8 mouse cellular contexts compared by ENCODE assay signal in genomic region chr19:55593729-55594444, GRCm38 (mm10).
DNase-seq lines count a peak whose midpoint lies in the region; ATAC-seq and TF ChIP-seq lines count a peak whose summit lies in the region.

No protein-coding gene starts in this region.

- peak; percentile 63; the same call in 1 of the 2 replicates for ATAC-seq in heart, postnatal 0 days (ENCODE audit: insufficient read depth, low read depth)
- peak; percentile 91 for ATAC-seq in lung, embryonic 15.5 days (ENCODE audit: borderline replicate concordance, extremely low read depth, low FRiP score, low TSS enrichment)
- no peak for ATAC-seq in erythroblast, adult 5-6 weeks (replicated peaks; ENCODE audit: low FRiP score, poor library complexity, severe bottlenecking)
- no peak for ATAC-seq in CD4-positive, CD25-positive, alpha-beta regulatory T cell, adult 4 months

- H3K4me2 ChIP-seq in heart, postnatal 0 days (ENCODE audit: low read depth, low read length) = no peak overlapping the region
- peak overlapping the region; percentile 38 for H3K4me2 ChIP-seq in lung, embryonic 15.5 days

- H3K9ac ChIP-seq in heart, postnatal 0 days (replicated peaks; ENCODE audit: low read depth, low read length) = no peak overlapping the region
- no peak overlapping the region for H3K9ac ChIP-seq in lung, embryonic 15.5 days

- H3K9me3 ChIP-seq in heart, postnatal 0 days (replicated peaks; ENCODE audit: control insufficient read depth, low read length) = no peaks in the 10 kb centered on the region
- no peaks in the 10 kb centered on the region for H3K9me3 ChIP-seq in lung, embryonic 15.5 days

- peaks cover 27% of the 10 kb centered on the region for H3K4me1 ChIP-seq in heart, postnatal 0 days (ENCODE audit: control insufficient read depth, insufficient read depth)
- peaks cover 47% of the 10 kb centered on the region for H3K4me1 ChIP-seq in lung, embryonic 15.5 days

- no peaks in the 10 kb centered on the region for H3K36me3 ChIP-seq in heart, postnatal 0 days (replicated peaks; ENCODE audit: control insufficient read depth, insufficient read depth, low read length)
- H3K36me3 ChIP-seq in lung, embryonic 15.5 days = no peaks in the 10 kb centered on the region

- no peak overlapping the region for H3K27ac ChIP-seq in gastrocnemius, adult 2 months
- no peak overlapping the region for H3K27ac ChIP-seq in heart, postnatal 0 days (ENCODE audit: low read depth)
- H3K27ac ChIP-seq in lung, embryonic 15.5 days = peak overlapping the region; percentile 66

- peak overlapping the region; percentile 46; the same call in 1 of the 2 replicates for H3K4me3 ChIP-seq in gastrocnemius, adult 2 months
- no peak overlapping the region for H3K4me3 ChIP-seq in heart, postnatal 0 days (ENCODE audit: low read depth, low read length)
- no peak overlapping the region for H3K4me3 ChIP-seq in lung, embryonic 15.5 days

- no peaks in the 10 kb centered on the region for H3K27me3 ChIP-seq in heart, postnatal 0 days (ENCODE audit: control insufficient read depth, insufficient read depth, low read length)
- no peaks in the 10 kb centered on the region for H3K27me3 ChIP-seq in lung, embryonic 15.5 days

- 70% methylated on average over 16 of the region's 16 CpGs for WGBS in heart, postnatal 0 days
- WGBS in lung, embryonic 15.5 days = 36% methylated on average over 16 of the region's 16 CpGs

- intact Hi-C loops in gastrocnemius, adult 2 months (cut with DNase I) = no loop called here
- intact Hi-C loops in left cerebral cortex, postnatal 14 days (cut with DNase I) = no loop called here

- no peak for TF ChIP-seq CTCF in gastrocnemius, adult 2 months (IDR thresholded peaks at IDR 0.05)
- no peak for TF ChIP-seq CTCF in heart, postnatal 0 days (IDR thresholded peaks at IDR 0.05; ENCODE audit: low read depth)

- no peak for DNase-seq in gastrocnemius, adult 2 months
- DNase-seq in gastrocnemius, adult 18-20 months (ENCODE audit: low spot score) = no peak
- peak; percentile 59 for DNase-seq in adrenal gland, postnatal 14 days
- DNase-seq in heart, postnatal 0 days (ENCODE audit: low spot score) = no peak
- DNase-seq in left cerebral cortex, postnatal 14 days (ENCODE audit: low spot score in 2 of 2) = no peak

- no peak for TF ChIP-seq EP300 in heart, postnatal 0 days (IDR thresholded peaks at IDR 0.05; ENCODE audit: low read depth)

Comparison
In these comparisons a context has a peak if more than half of its experiments do, and no peak if none do; other contexts are left out.
1. ATAC-seq: peak in heart, postnatal 0 days (single experiment) and lung, embryonic 15.5 days (single experiment); none in erythroblast, adult 5-6 weeks (single experiment) and CD4-positive, CD25-positive, alpha-beta regulatory T cell, adult 4 months (single experiment).